Mouse (Mus musculus) macrophage (primary cell): ENCODE measurements around the gene Ddit4. TPM values are rescaled to one million over a fixed set of nuclear protein-coding genes. Genes with fewer than 3 reads are reported as not detected.
"Not testable (repeated sequence)": the region's sequence is repeated elsewhere in the genome, so short reads cannot be mapped to it uniquely, and the experiment has no call there.

Experiments used
- H3K27ac ChIP-seq: fragments of 350-480 bp; formaldehyde crosslinking; 2 replicates; pipeline ENCODE4 v1.9.0; 2021
- H3K36me3 ChIP-seq: fragments of 350-480 bp; formaldehyde crosslinking; 2 replicates; pipeline ENCODE4 v1.9.0; 2021; ENCODE audit errors: inconsistent target
- H3K4me3 ChIP-seq: fragments of 350-480 bp; formaldehyde crosslinking; 2 replicates; pipeline ENCODE4 v1.9.0; 2021; ENCODE audit errors: inconsistent target
- H3K79me2 ChIP-seq: fragments of 350-480 bp; formaldehyde crosslinking; 2 replicates; pipeline ENCODE4 v1.9.0; 2021; ENCODE audit errors: inconsistent target
- WGBS: methylation state at CpG from one replicate; pipeline ENCODE4 v1.1.7; 2026; ENCODE audit warnings: inconsistent platforms; ENCODE audit not compliant: missing documents; 5-methylcytosine and 5-hydroxymethylcytosine counted together
- polyA plus RNA-seq: library from polyadenylated mRNA; stranded (reverse); fragments of 250-400 nt; gene quantifications from 3 replicates; pipeline ENCODE4 v1.2.4, GENCODE M21; 2018; ENCODE audit warnings: inconsistent platforms
- total RNA-seq, 78 experiments: library from RNA; depleted of rRNA; stranded (reverse); fragments of 250-400 nt; gene quantifications; 1 replicate in 9 of 78; 2 replicates in 24 of 78; 3 replicates in 43 of 78; 4 replicates in 2 of 78; pipeline ENCODE4 v1.2.4; 2018; ENCODE audit warnings: inconsistent platforms in 56 of 78

Gene Ddit4
- total RNA-seq (2018; cell fraction: chromatin; rRNA removed) = 1 to 10 TPM in 18 of 26 experiments, under 1 TPM in 5, not detected in 3; 0.55 to 7.6 (median 2.5) TPM
- total RNA-seq (2018; cell fraction: cytosol; rRNA removed) = 1 to 10 TPM in 22 of 26 experiments, under 1 TPM in 4; 0.42 to 9.0 (median 3.0) TPM
- total RNA-seq (2018; cell fraction: nucleus; rRNA removed) = 10 to 100 TPM in 1 of 26 experiments, 1 to 10 TPM in 23, under 1 TPM in 2; 0.77 to 10.4 (median 3.8) TPM
- 2.2 to 4.5 TPM (median 4.1 TPM) in 3 replicates for polyA plus RNA-seq

DNA sequence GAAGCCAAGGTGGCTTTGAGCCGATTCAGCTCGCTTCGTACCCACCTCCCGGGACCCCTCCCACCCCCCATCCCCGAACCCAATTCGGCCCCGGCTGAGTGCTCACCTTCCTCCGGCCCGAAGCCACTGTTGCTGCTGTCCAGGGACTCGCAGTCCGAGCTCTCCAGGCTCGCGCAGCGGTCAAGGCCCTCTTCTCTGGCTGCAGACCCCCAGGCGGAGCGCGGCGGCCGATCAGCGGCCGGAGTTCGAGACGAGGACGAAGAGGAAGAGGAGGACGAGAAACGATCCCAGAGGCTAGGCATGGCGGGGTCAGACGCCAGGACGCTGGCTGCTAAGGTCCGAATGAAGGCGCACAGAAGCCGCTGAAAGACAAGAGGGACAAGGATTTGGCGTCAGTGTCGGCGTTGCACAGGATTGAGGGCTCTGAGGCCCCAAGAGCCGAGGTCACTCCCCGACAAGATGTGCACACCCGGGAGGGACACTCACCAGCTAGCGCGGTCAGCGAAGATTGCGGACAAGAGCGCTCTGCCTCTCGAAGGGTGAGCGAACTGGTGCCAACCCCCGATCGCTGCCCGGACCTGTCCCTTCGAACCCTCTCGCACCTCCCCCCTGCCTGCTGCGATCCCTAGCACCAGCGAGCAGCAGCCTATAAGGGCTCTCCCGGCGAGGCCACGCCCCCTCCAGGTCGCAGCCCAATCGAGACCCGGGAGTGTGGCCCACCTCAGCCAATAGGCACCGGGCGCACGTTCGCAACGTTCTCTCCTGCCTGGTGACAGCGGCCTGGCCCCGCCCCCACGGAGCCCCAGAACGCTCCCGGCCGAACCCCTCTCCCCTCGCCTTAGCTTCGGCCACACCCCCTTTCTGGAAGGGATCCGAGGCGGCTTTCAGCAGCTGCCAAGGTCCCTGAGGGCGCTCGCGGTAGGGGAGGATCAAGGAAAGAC is at the start of gene Ddit4:
Gene Ddit4, minus strand, starts transcription at position 624 of the 941 bp plus-strand sequence.
- WGBS = 1% methylated on average over 46 of the region's 76 CpGs
- Histone ChIP-seq H3K36me3 (no peaks in the 10 kb centered on the region), H3K4me3 (peak within 1 kb of the TSS; percentile 81), H3K79me2 (no peaks in the 10 kb centered on the region), H3K27ac (peak within 1 kb of the TSS; percentile 92)

DNA sequence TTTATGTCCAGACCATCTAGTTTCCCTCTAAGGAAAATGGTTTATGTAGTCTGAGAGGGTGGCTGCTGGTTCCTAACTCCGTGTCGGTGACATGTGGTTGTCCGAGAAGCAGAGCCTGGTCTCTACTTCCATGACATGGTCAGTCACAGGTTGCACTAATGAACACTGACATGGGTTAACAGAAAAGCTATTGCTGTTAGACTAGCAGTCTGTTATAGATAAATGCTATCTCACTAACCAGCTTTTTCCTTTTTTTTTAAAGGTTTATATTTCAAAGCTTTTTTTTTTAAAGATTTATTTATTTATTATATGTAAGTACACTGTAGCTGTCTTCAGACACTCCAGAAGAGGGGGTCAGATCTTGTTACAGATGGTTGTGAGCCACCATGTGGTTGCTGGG is 47.4 kb upstream of the Ddit4 start:
- Histone ChIP-seq H3K27ac (no peak overlapping the region), H3K79me2 (peaks cover 61% of the 10 kb centered on the region), H3K36me3 (peaks cover 16% of the 10 kb centered on the region; the same call in 1 of the 2 replicates), H3K4me3 (no peak overlapping the region)
- 93% methylated on average over 3 of the region's 3 CpGs for WGBS

DNA sequence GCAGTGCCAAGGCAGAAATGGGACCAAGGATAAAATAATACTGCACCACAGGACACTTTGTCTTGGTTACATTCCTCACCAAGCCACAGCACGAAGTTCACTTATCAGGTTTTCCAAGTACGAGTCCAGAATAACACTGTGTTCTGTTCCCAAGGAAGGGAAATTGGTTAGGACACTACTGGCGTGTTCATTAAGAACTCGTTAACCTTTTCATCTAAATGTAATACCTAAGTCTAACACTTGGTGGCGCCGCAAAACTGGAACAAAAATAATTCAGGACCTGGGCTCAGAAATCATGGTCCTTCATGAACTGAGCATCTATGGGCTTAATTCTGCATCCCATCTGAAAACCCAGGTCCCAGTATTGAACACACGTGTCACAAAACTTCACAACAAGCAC is 46.0 kb upstream of the Ddit4 start:
- Histone ChIP-seq H3K4me3 (no peak overlapping the region), H3K36me3 (peaks cover 19% of the 10 kb centered on the region; the same call in 1 of the 2 replicates), H3K79me2 (peaks cover 61% of the 10 kb centered on the region), H3K27ac (no peak overlapping the region)
- 22% methylated on average over 7 of the region's 7 CpGs for WGBS

DNA sequence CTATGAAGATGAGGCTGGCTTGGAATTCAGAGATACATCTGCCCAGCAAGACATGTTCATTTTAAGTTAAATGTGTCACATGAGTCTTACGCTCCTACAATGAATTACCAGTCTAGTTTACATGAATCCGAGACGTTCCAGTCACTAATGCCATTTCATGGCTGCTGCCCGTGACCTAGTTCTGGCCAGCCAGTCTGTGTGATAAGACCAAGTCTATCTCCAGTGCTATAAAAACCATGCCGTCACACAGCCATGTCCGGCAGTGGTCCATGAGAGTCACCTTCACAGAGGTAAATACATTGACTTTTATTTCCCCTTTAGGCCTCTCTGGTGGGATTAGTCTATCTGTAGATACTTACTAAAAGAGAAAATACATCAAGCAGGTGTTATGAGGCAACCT is 44.3 kb upstream of the Ddit4 start:
- peaks cover 23% of the 10 kb centered on the region; the same call in 1 of the 2 replicates for H3K36me3 ChIP-seq
- H3K4me3 ChIP-seq = no peak overlapping the region
- 96% methylated on average over 6 of the region's 6 CpGs for WGBS
- no peak overlapping the region for H3K27ac ChIP-seq
- peaks cover 45% of the 10 kb centered on the region for H3K79me2 ChIP-seq

DNA sequence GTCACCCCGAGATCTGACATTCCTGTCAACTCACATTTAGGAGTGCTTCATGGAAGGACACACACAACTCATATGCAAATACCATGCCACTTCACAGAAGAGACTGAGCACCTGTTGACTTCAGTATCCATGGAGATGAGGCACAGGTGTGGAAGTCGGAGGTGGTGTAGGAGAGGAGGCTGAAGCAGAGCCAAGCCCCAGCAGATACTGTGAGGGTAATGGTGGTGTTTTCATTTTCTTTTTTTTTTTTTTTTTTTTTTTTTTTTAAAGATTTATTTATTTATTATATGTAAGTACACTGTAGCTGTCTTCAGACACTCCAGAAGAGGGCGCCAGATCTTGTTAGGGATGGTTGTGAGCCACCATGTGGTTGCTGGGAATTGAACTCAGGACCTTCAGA is 42.2 kb upstream of the Ddit4 start:
- Histone ChIP-seq H3K79me2 (peaks cover 28% of the 10 kb centered on the region; the same call in 1 of the 2 replicates), H3K36me3 (peaks cover 43% of the 10 kb centered on the region)
- not testable (repeated sequence) for H3K4me3 ChIP-seq, H3K27ac ChIP-seq
- 92% methylated on average over 2 of the region's 3 CpGs for WGBS

DNA sequence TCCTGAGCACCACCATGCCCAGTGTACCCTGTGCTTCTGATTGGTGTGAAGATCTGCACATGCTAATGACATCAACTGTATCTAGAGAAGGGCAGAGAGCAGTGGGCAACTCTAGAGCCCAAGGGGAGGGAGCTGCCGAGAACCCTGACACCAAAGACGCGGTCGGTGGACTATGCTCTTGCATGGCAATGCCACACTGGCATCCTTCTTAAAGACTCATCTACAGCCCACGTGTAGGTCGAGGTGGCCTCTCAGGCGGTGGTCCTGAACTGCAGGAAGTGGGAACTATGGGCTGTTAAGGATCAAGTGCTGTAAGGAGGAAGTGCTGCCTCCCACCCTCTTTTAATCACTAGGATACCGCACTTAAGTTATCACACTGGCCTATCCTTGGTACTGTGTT is 40.4 kb upstream of the Ddit4 start:
- Histone ChIP-seq H3K36me3 (peaks cover 60% of the 10 kb centered on the region), H3K79me2 (peaks cover 11% of the 10 kb centered on the region; the same call in 1 of the 2 replicates), H3K27ac (no peak overlapping the region), H3K4me3 (no peak overlapping the region)
- WGBS = 87% methylated on average over 8 of the region's 8 CpGs

DNA sequence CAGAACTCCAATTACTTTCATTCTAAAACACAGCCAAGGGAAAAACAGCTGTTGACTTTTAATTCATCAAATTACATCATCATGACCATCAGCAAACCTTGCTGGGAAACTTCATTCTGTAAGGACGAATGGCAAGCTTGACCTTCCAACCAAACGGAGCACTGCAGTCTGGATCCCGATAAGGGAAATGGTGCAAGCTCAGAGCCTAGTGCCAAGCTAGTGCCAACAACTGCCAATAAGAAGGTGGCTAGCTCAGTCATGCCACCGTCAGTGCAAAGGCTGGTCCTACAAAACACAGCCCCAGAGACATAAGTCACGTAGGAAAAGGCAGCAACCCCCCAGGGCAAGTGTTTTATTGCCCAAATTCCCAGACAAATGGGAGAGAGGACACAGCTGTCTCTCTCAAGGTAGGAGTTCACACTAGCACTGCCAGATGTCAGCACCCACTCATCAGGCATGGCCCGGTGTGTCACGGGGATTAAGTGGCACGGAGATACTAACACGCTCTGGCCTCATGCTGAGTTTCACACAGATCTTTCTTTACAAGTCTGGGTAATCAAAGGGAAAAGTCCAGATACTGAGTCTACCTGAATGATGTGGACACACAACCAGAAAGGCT is 39.7 kb upstream of the Ddit4 start:
- no peak overlapping the region for H3K4me3 ChIP-seq
- WGBS = 97% methylated on average over 9 of the region's 9 CpGs
- peaks cover 63% of the 10 kb centered on the region for H3K36me3 ChIP-seq

DNA sequence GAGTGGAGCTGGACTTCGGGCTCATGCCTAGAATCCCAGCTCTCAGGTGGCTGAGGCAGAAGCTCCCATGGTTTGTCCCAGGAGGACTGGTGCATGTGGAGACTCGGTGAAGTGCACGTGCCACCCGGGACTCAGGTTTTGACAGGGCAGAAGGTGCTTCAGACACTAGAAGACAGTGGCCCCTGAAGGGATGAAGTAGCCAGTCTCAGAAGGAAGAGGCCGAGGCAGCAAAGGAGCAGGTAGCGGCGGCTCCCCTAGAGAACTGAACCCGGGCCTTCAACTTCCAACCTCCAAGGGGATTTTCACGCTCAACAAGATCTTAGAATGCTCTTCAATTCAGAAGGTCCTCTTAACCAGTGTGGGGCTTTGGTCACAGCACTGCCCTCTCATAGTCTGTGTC is 38.8 kb upstream of the Ddit4 start:
- 97% methylated on average over 9 of the region's 9 CpGs for WGBS
- H3K36me3 ChIP-seq = peaks cover 55% of the 10 kb centered on the region
- H3K27ac ChIP-seq = no peak overlapping the region
- H3K4me3 ChIP-seq = no peak overlapping the region
- no peaks in the 10 kb centered on the region; the same call in 1 of the 2 replicates for H3K79me2 ChIP-seq

More for the DNA sequence above, 39.7 kb upstream of the Ddit4 start:
- Histone ChIP-seq H3K79me2 (peaks cover 4% of the 10 kb centered on the region; the same call in 1 of the 2 replicates), H3K27ac (no peak overlapping the region)

DNA sequence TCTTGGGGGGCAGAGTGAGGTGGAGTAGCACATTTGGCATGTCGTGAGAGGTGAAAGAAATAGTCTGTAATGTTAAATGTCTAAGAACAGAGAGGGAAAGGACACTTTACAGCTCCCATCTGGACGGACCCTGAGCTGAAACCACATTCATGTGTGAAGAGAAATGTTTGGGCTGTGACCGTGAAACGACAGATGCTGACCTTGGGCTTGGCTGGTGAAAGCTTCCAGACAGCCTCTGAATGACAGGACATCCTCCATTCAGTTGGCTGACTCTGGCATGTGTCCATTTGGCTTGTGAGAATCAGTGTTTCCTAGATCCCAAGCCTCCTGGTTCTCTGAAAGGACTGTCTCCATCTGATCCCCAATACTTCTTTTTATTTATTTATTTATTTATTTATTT is 36.4 kb upstream of the Ddit4 start:
- WGBS = 96% methylated on average over 4 of the region's 4 CpGs
- H3K36me3 ChIP-seq = peaks cover 46% of the 10 kb centered on the region

DNA sequence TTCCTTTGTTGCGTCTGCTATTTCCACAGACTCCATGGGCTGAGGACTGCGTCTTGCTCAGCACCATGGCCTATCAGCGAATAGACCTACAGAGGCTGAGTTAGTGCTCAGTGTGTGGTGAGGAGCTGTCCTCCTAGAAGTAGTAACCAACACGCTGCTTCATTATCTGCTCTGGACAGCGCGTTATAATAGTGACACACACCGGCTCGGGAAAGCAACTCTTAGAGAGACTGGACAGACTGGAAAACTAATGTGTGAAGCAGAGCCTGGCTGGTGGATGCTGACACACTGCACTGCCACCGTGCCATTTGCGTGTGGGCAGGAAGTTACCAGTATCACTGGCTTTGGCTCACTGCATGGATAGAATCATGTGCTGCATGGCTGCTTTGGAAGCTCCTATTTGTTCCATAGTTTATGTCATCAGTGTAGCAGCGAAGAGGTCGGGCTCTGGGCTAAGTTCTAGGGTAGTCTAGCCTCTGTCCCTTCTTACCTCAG is 30.8 kb upstream of the Ddit4 start:
- Histone ChIP-seq H3K36me3 (peaks cover 6% of the 10 kb centered on the region; the same call in 1 of the 2 replicates), H3K79me2 (no peaks in the 10 kb centered on the region), H3K4me3 (no peak overlapping the region), H3K27ac (no peak overlapping the region)
- WGBS = 87% methylated on average over 12 of the region's 12 CpGs

More for the DNA sequence above, 36.4 kb upstream of the Ddit4 start:
- no peak overlapping the region for H3K4me3 ChIP-seq
- no peak overlapping the region for H3K27ac ChIP-seq
- no peaks in the 10 kb centered on the region; the same call in 1 of the 2 replicates for H3K79me2 ChIP-seq

DNA sequence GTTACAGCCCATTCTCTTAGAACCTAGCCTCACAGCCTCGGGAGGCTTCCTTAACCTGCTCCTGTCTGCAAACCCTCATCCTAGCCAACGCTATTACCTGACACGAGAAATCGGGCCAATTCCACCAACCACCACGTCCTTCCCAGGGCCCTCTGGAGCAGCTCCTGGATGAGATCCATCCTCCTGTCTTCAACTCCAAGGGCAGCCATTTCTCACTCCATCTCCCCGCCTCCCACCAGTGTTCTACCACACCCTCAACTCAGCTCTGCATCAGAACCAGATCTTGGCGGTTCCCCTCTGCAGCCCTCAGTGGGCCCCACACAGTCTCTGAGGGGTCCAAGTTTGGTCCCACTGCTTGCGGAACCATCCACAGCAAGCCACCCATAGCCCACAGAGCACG is 30.2 kb upstream of the Ddit4 start:
- H3K36me3 ChIP-seq = no peaks in the 10 kb centered on the region
- 0 out of 2 replicates have a peak overlapping the region, but pooled peaks have one; percentile 51 for H3K27ac ChIP-seq
- 87% methylated on average over 9 of the region's 9 CpGs for WGBS
- no peaks in the 10 kb centered on the region for H3K79me2 ChIP-seq
- H3K4me3 ChIP-seq = no peak overlapping the region

DNA sequence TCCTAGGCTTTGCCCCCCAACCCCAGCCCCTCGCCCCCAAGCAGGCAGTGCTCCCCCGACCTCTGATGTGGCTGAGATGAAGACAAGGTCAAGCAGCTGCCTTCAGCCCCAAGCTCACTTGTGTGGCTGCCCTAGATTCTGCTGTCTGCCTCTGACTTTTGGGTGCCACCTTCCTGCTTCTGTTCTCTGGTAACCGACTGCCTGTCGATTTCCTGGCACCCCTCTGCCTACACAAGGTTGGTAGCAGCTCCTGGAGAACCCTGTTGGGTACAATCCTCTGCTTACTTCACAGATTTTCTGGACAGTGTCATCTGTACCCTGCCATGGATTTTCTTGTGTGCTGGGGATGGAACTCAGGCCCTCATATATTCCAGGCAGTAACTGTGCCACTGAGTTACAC is 29.7 kb upstream of the Ddit4 start:
- 5% methylated on average over 4 of the region's 4 CpGs for WGBS
- H3K36me3 ChIP-seq = no peaks in the 10 kb centered on the region
- peak overlapping the region; percentile 51 for H3K27ac ChIP-seq
- H3K4me3 ChIP-seq = no peak overlapping the region
- H3K79me2 ChIP-seq = no peaks in the 10 kb centered on the region

DNA sequence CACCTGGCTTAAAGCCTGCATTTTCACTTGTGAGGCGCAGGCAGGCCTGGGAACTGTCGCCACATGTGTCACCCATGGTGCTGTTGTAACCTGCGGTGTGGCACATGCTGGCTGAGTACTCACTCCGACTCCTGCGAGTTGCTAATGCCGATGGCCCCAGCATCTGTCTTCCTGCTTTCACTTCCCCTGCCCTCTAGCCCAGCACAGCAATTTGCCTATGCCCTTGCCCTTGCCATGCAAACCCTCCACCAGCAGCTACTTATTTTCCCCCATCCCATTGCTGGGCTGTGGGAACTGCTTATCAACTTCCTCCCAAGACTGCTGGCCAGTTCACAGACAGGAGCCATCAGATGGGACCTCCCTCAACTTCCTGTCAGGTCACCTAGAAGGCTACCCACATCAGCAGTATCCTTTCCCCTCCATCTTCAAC is 29.2 kb upstream of the Ddit4 start:
- H3K4me3 ChIP-seq = no peak overlapping the region
- H3K79me2 ChIP-seq = no peaks in the 10 kb centered on the region
- WGBS = 3% methylated on average over 6 of the region's 6 CpGs
- H3K27ac ChIP-seq = peak overlapping the region; percentile 51
- no peaks in the 10 kb centered on the region for H3K36me3 ChIP-seq
